Mouse (Mus musculus) forebrain, embryonic 16.5 days (tissue): ENCODE measurements at regions not wholly inside any gene's neighbourhood (a gene's known extent, or its start where the extent isn't known, plus 50 kb on each side); places are given as distances from the start of the nearest gene placed in this dataset.

Experiments used
- ATAC-seq: fragments of 200-750 bp; cut with Nextera tagmentation; 2 replicates; pipeline ENCODE4 v1.8.0; 2017; ENCODE audit warnings: mild to moderate bottlenecking, moderate library complexity
- H3K27ac ChIP-seq: fragments of 300-500 bp; sonication (generic); 2 replicates; pipeline ENCODE4 v1.5.1; 2014; ENCODE audit warnings: low read length, control low read depth
- H3K27me3 ChIP-seq: fragments of 300-500 bp; sonication (generic); replicated peaks from 2 replicates; pipeline ENCODE4 v1.6.1; 2014; ENCODE audit warnings: low read length; ENCODE audit not compliant: control insufficient read depth, insufficient read depth
- H3K36me3 ChIP-seq: fragments of 300-500 bp; sonication (generic); 2 replicates; pipeline ENCODE4 v1.6.1; 2014; ENCODE audit not compliant: control insufficient read depth, insufficient read depth
- H3K4me1 ChIP-seq: fragments of 300-500 bp; sonication (generic); replicated peaks from 2 replicates; pipeline ENCODE4 v1.6.1; 2014; ENCODE audit warnings: low read length; ENCODE audit not compliant: control insufficient read depth, insufficient read depth
- H3K4me2 ChIP-seq: fragments of 300-500 bp; sonication (generic); 2 replicates; pipeline ENCODE4 v1.6.1; 2014; ENCODE audit warnings: mild to moderate bottlenecking, low read length, control low read depth
- H3K4me3 ChIP-seq: fragments of 300-500 bp; sonication (generic); replicated peaks from 2 replicates; pipeline ENCODE4 v1.5.1; 2014; ENCODE audit warnings: mild to moderate bottlenecking, low read length, control low read depth
- H3K9ac ChIP-seq: fragments of 300-500 bp; sonication (generic); replicated peaks from 2 replicates; pipeline ENCODE4 v1.6.1; 2014; ENCODE audit warnings: low read depth, low read length, control low read depth
- H3K9me3 ChIP-seq: fragments of 300-500 bp; sonication (generic); 2 replicates; pipeline ENCODE4 v1.6.1; 2016; ENCODE audit warnings: low read length; ENCODE audit not compliant: control insufficient read depth
- WGBS: fragments of 180-500 bp; shearing (Covaris S2); extraction: QIAGEN DNeasy Blood & Tissue Kit; methylation state at CpG from one replicate; pipeline ENCODE4 v1.1.7; 2014; 5-methylcytosine and 5-hydroxymethylcytosine counted together

DNA sequence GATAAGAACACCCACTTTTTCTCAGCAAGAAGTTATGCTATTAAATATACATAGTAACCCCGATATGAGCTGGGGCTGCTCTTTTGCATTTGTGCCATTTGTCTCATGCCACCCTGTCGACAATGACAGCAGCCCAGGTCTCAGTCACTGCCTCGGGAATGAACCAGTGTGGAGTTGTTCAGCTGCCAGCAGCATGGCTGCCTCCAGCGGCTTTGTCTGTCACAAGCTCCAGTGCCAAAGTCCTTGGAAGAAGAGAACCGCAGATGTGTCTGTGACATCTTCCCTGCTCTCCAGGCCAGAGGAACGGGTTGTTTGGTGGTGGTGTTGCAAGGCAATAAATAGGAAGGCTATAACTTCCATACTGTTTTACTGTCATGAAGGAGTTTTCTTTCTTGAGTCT is 130.7 kb downstream of the Cep170 start:
- no peak overlapping the region for H3K9ac ChIP-seq
- H3K4me3 ChIP-seq: no peak overlapping the region
- H3K4me2 ChIP-seq: no peak overlapping the region
- no peak overlapping the region for H3K27ac ChIP-seq
- no peaks in the 10 kb centered on the region for H3K9me3 ChIP-seq
- H3K4me1 ChIP-seq: no peaks in the 10 kb centered on the region
- no peaks in the 10 kb centered on the region for H3K27me3 ChIP-seq
- ATAC-seq: no peak
- H3K36me3 ChIP-seq: no peaks in the 10 kb centered on the region
- 73% methylated on average over 6 of the region's 6 CpGs for WGBS

GRCm38 (mm10) chr1:176681971-176682370 is 131.9 kb downstream of the Cep170 start:
- no peaks in the 10 kb centered on the region for H3K9me3 ChIP-seq
- H3K27me3 ChIP-seq: no peaks in the 10 kb centered on the region
- WGBS: 56% methylated on average over 8 of the region's 8 CpGs
- ATAC-seq: peak; percentile 52; the same call in 1 of the 2 replicates
- H3K27ac ChIP-seq: no peak overlapping the region
- H3K9ac ChIP-seq: no peak overlapping the region
- H3K4me2 ChIP-seq: no peak overlapping the region
- H3K4me3 ChIP-seq: no peak overlapping the region
- H3K4me1 ChIP-seq: no peaks in the 10 kb centered on the region
- H3K36me3 ChIP-seq: no peaks in the 10 kb centered on the region

GRCm38 (mm10) chr1:176675184-176675583 is 138.7 kb downstream of the Cep170 start:
- no peak overlapping the region for H3K27ac ChIP-seq
- no peak overlapping the region for H3K4me2 ChIP-seq
- H3K4me1 ChIP-seq: no peaks in the 10 kb centered on the region
- no peak overlapping the region for H3K9ac ChIP-seq
- H3K9me3 ChIP-seq: no peaks in the 10 kb centered on the region
- ATAC-seq: no peak
- no peaks in the 10 kb centered on the region for H3K27me3 ChIP-seq
- H3K4me3 ChIP-seq: no peak overlapping the region
- H3K36me3 ChIP-seq: no peaks in the 10 kb centered on the region

- ATAC-seq: no peak
- H3K4me1 ChIP-seq: no peaks in the 10 kb centered on the region
- H3K9ac ChIP-seq: no peak overlapping the region
- 81% methylated on average over 3 of the region's 3 CpGs for WGBS
- no peaks in the 10 kb centered on the region for H3K27me3 ChIP-seq
- no peak overlapping the region for H3K27ac ChIP-seq
- H3K4me3 ChIP-seq: no peak overlapping the region
- no peak overlapping the region for H3K4me2 ChIP-seq
- H3K36me3 ChIP-seq: no peaks in the 10 kb centered on the region
- H3K9me3 ChIP-seq: no peaks in the 10 kb centered on the region
These were observed 142.8 kb downstream of the Cep170 start for GRCm38 (mm10) chr1:176671081-176671480.

GRCm38 (mm10) chr1:176667552-176668306 is 146.1 kb downstream of the Cep170 start:
- Histone ChIP-seq H3K9ac (no peak overlapping the region), H3K4me3 (no peak overlapping the region), H3K27ac (no peak overlapping the region), H3K4me2 (no peak overlapping the region), H3K36me3 (no peaks in the 10 kb centered on the region), H3K27me3 (no peaks in the 10 kb centered on the region), H3K9me3 (no peaks in the 10 kb centered on the region), H3K4me1 (no peaks in the 10 kb centered on the region)
- no peak for ATAC-seq
- WGBS: 69% methylated on average over 8 of the region's 8 CpGs

GRCm38 (mm10) chr1:176660286-176660685 is 153.6 kb downstream of the Cep170 start:
- Histone ChIP-seq H3K4me2 (no peak overlapping the region), H3K27ac (no peak overlapping the region), H3K4me1 (no peaks in the 10 kb centered on the region), H3K36me3 (no peaks in the 10 kb centered on the region), H3K27me3 (no peaks in the 10 kb centered on the region), H3K9ac (no peak overlapping the region), H3K4me3 (no peak overlapping the region), H3K9me3 (no peaks in the 10 kb centered on the region)
- 93% methylated on average over 6 of the region's 6 CpGs for WGBS
- no peak for ATAC-seq

GRCm38 (mm10) chr1:176658639-176659038 is 155.2 kb downstream of the Cep170 start:
- no peak overlapping the region for H3K4me3 ChIP-seq
- no peaks in the 10 kb centered on the region for H3K4me1 ChIP-seq
- no peak for ATAC-seq
- H3K4me2 ChIP-seq: no peak overlapping the region
- H3K9me3 ChIP-seq: no peaks in the 10 kb centered on the region
- no peak overlapping the region for H3K27ac ChIP-seq
- no peaks in the 10 kb centered on the region for H3K36me3 ChIP-seq
- H3K27me3 ChIP-seq: no peaks in the 10 kb centered on the region
- H3K9ac ChIP-seq: no peak overlapping the region

GRCm38 (mm10) chr1:176655487-176656333 is 158.2 kb downstream of the Cep170 start:
- Histone ChIP-seq H3K9me3 (no peaks in the 10 kb centered on the region), H3K4me3 (no peak overlapping the region), H3K27ac (no peak overlapping the region), H3K4me2 (no peak overlapping the region), H3K4me1 (no peaks in the 10 kb centered on the region), H3K27me3 (no peaks in the 10 kb centered on the region), H3K9ac (no peak overlapping the region), H3K36me3 (no peaks in the 10 kb centered on the region)
- WGBS: 35% methylated on average over 3 of the region's 3 CpGs
- no peak for ATAC-seq

- no peak for ATAC-seq
- no peak overlapping the region for H3K4me3 ChIP-seq
These were observed 169.6 kb downstream of the Cep170 start for GRCm38 (mm10) chr1:176644248-176644647.

More at GRCm38 (mm10) chr1:176644248-176644647, 169.6 kb downstream of the Cep170 start:
- Histone ChIP-seq H3K4me2 (no peak overlapping the region), H3K9ac (no peak overlapping the region), H3K4me1 (no peaks in the 10 kb centered on the region), H3K36me3 (no peaks in the 10 kb centered on the region), H3K9me3 (no peaks in the 10 kb centered on the region), H3K27me3 (no peaks in the 10 kb centered on the region), H3K27ac (no peak overlapping the region)
- WGBS: 0% methylated on average over 1 of the region's 1 CpGs
